Mouse (Mus musculus): ENCODE results near the gene Lrrc4. TPM values are rescaled to one million over a fixed set of nuclear protein-coding genes. Genes with fewer than 3 reads are reported as not detected.

Lrrc4 gene
- polyA plus RNA-seq, 1 experiment: 65.1 TPM

- Histone ChIP-seq H3K4me1 (ENCODE audit: control insufficient read depth, insufficient read depth, low read length) (peaks cover 3% of the 10 kb centered on the region; the same call in 1 of the 2 replicates), H3K4me3 (ENCODE audit: insufficient read depth, low read length) (no peak overlapping the region), H3K27ac (ENCODE audit: insufficient read depth, low read length) (no peak overlapping the region)
- no peak for TF ChIP-seq POLR2A (IDR thresholded peaks at IDR 0.05; ENCODE audit: extremely low read depth, insufficient read depth, low read length)
- no peak for TF ChIP-seq CTCF (IDR thresholded peaks at IDR 0.05; ENCODE audit: extremely low read depth, insufficient read depth, low read length)
These were observed 97.5 kb downstream of the Lrrc4 start for GRCm38 (mm10) chr6:28733884-28734647.

- Histone ChIP-seq H3K4me1 (ENCODE audit: control insufficient read depth, insufficient read depth, low read length) (peaks cover 3% of the 10 kb centered on the region; the same call in 1 of the 2 replicates), H3K4me3 (ENCODE audit: insufficient read depth, low read length) (no peak overlapping the region), H3K27ac (ENCODE audit: insufficient read depth, low read length) (no peak overlapping the region)
- no peak for TF ChIP-seq POLR2A (IDR thresholded peaks at IDR 0.05; ENCODE audit: extremely low read depth, insufficient read depth, low read length)
- TF ChIP-seq CTCF (IDR thresholded peaks at IDR 0.05; ENCODE audit: extremely low read depth, insufficient read depth, low read length): no peak
These were observed 100.3 kb downstream of the Lrrc4 start for GRCm38 (mm10) chr6:28731246-28731645.

GRCm38 (mm10) chr6:28729649-28730048 is 101.9 kb downstream of the Lrrc4 start:
- peaks cover 3% of the 10 kb centered on the region; the same call in 1 of the 2 replicates for H3K4me1 ChIP-seq (ENCODE audit: control insufficient read depth, insufficient read depth, low read length)
- TF ChIP-seq CTCF (IDR thresholded peaks at IDR 0.05; ENCODE audit: extremely low read depth, insufficient read depth, low read length) (no peak), POLR2A (IDR thresholded peaks at IDR 0.05; ENCODE audit: extremely low read depth, insufficient read depth, low read length) (no peak)
- H3K4me3 ChIP-seq (ENCODE audit: insufficient read depth, low read length): no peak overlapping the region
- no peak overlapping the region for H3K27ac ChIP-seq (ENCODE audit: insufficient read depth, low read length)

GRCm38 (mm10) chr6:28729236-28729635 is 102.3 kb downstream of the Lrrc4 start:
- H3K4me3 ChIP-seq (ENCODE audit: insufficient read depth, low read length): no peak overlapping the region
- TF ChIP-seq POLR2A (IDR thresholded peaks at IDR 0.05; ENCODE audit: extremely low read depth, insufficient read depth, low read length) (no peak), CTCF (IDR thresholded peaks at IDR 0.05; ENCODE audit: extremely low read depth, insufficient read depth, low read length) (no peak)
- no peak overlapping the region for H3K27ac ChIP-seq (ENCODE audit: insufficient read depth, low read length)
- H3K4me1 ChIP-seq (ENCODE audit: control insufficient read depth, insufficient read depth, low read length): peaks cover 3% of the 10 kb centered on the region; the same call in 1 of the 2 replicates

DNA sequence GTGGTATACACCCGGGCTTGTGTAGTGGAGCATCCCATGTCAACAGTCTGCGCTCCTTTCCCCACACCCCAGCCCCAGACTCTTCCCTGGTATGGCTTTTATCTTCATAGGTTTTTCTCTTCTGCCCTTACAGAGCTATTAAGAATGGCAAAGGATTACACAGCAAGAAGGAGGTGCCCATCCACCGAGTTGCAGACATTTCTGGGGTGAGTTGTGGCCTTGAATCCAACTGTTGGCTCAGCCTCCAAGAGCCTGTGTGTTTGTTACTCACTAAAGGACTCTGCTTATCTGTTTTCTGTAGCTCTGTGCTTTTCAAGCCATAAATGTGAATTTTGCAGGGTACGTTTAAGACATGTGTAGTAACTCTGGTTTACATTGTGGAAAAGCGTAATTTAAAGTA is 106.8 kb downstream of the Lrrc4 start:
- Histone ChIP-seq H3K4me3 (ENCODE audit: insufficient read depth, low read length) (no peak overlapping the region), H3K27ac (ENCODE audit: insufficient read depth, low read length) (no peak overlapping the region), H3K4me1 (ENCODE audit: control insufficient read depth, insufficient read depth, low read length) (peaks cover 5% of the 10 kb centered on the region)
- TF ChIP-seq CTCF (IDR thresholded peaks at IDR 0.05; ENCODE audit: extremely low read depth, insufficient read depth, low read length) (no peak), POLR2A (IDR thresholded peaks at IDR 0.05; ENCODE audit: extremely low read depth, insufficient read depth, low read length) (no peak)

GRCm38 (mm10) chr6:28723059-28723458 is 108.5 kb downstream of the Lrrc4 start:
- H3K27ac ChIP-seq (ENCODE audit: insufficient read depth, low read length): no peak overlapping the region
- H3K4me1 ChIP-seq (ENCODE audit: control insufficient read depth, insufficient read depth, low read length): peaks cover 2% of the 10 kb centered on the region
- H3K4me3 ChIP-seq (ENCODE audit: insufficient read depth, low read length): no peak overlapping the region
- no peak for TF ChIP-seq CTCF (IDR thresholded peaks at IDR 0.05; ENCODE audit: extremely low read depth, insufficient read depth, low read length)
- TF ChIP-seq POLR2A (IDR thresholded peaks at IDR 0.05; ENCODE audit: extremely low read depth, insufficient read depth, low read length): no peak

- Histone ChIP-seq H3K4me3 (ENCODE audit: insufficient read depth, low read length) (no peak overlapping the region), H3K4me1 (ENCODE audit: control insufficient read depth, insufficient read depth, low read length) (peaks cover 6% of the 10 kb centered on the region), H3K27ac (ENCODE audit: insufficient read depth, low read length) (no peak overlapping the region)
- TF ChIP-seq POLR2A (IDR thresholded peaks at IDR 0.05; ENCODE audit: extremely low read depth, insufficient read depth, low read length) (no peak), CTCF (IDR thresholded peaks at IDR 0.05; ENCODE audit: extremely low read depth, insufficient read depth, low read length) (no peak)
These were observed 111.0 kb downstream of the Lrrc4 start for GRCm38 (mm10) chr6:28720391-28721171.

DNA sequence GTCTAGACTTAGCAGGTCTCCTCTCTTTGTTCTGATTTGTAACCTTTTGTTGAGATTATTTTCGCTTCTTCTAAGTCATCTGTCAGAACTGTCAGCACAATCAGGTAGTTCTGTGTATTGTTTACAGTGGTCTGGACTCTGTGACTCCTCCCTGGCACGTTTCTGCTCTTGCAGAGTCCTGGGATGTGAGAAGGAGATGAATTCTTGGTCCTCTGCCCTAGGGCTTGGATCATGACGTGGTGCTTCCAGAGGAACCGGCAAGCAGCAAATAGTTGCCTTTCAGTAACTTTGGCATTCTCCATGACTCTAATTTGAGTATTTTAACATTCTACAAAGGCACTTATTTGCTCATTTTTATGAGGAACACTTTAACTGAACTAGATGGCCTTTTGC is 113.7 kb downstream of the Lrrc4 start:
- Histone ChIP-seq H3K27ac (ENCODE audit: insufficient read depth, low read length) (no peak overlapping the region), H3K4me1 (ENCODE audit: control insufficient read depth, insufficient read depth, low read length) (peaks cover 6% of the 10 kb centered on the region), H3K4me3 (ENCODE audit: insufficient read depth, low read length) (no peak overlapping the region)
- TF ChIP-seq CTCF (IDR thresholded peaks at IDR 0.05; ENCODE audit: extremely low read depth, insufficient read depth, low read length) (no peak), POLR2A (IDR thresholded peaks at IDR 0.05; ENCODE audit: extremely low read depth, insufficient read depth, low read length) (no peak)

DNA sequence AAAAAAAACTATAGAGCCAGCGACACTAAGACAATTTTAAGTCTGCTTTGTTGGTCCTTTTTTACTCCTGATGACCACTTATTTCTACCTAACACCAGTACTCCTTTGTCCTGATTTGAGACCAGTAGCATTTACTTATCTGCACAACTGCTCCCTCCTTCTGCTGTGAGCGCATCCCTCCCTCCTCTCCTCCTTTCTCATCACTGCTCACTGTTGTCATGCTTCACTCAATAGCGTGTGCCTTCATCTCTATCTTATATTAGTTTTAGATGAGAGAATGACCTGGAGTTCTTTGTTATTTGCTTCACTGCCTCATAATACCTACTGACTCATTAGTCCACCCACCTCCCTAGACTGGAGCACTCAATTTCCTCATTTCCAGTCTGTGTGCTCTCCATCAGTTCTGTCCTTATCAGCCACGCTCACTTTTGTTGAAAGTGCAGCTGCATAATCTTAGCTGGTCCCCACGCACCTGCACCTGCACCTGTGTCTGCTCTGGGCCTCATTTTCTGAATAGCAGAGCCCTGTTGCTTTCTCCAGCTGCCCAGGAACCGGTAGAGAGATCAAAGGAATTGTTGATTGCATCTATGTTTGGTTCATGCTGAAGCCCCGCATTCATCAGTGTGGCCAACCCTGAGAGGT is 114.2 kb downstream of the Lrrc4 start:
- H3K4me1 ChIP-seq (ENCODE audit: control insufficient read depth, insufficient read depth, low read length): peaks cover 6% of the 10 kb centered on the region
- TF ChIP-seq CTCF (IDR thresholded peaks at IDR 0.05; ENCODE audit: extremely low read depth, insufficient read depth, low read length): no peak
- TF ChIP-seq POLR2A (IDR thresholded peaks at IDR 0.05; ENCODE audit: extremely low read depth, insufficient read depth, low read length): no peak
- no peak overlapping the region for H3K4me3 ChIP-seq (ENCODE audit: insufficient read depth, low read length)
- no peak overlapping the region for H3K27ac ChIP-seq (ENCODE audit: insufficient read depth, low read length)

All from cortical plate, adult 2 months (tissue).